Mouse (Mus musculus): ENCODE measurements around the gene Tedc2.
A peak's percentile ranks its signal among the peaks of the same experiment; 100 is the strongest.

Gene Tedc2

DNA sequence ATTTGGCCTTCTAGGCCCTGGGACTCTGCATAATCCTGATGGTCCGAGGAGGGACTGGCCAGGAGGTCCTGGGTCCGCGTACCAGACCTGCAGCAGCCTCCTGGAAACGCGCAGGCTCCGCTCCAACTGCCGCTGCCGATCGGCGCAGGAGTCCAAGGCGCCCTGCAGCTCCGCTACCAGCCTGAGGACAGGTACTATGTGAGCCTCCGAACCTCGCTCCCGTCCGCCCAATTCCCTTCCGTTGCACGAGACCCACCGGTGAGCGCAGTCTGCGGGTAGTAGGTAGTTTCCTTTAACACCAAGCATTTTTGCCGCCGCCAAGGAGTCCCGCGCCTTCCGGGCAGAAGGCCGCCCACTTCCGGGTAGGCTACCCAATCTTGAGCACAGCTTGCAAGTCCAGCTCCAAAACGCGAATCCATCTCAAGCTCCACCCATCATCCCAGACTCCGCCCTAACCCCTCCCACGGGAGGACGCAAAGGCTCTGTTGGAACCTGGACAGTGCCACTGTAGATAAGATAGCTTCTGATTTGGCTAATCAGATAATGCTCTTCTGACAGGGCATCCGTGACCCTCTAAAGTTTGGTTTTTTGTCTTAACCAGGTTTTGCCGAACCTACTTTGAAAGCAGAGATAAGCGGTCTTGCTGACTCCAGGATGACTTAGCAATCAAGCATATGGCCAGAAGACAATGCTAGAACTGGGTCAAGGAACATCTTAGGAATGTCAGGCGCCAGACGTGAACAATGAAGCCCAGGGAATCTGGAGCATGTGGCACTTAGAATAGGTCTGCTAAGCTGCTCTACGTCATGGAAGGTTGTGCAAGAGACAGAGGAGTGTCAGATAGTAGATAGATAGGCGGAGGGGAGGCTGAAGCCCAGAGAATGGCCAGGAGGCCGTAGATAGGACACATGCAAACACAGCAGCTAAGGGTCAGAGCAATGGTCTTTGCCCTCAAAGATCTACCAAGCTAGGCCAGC, at the start of gene Tedc2:
Gene Tedc2 (minus strand): TSS at position 417 of the 977 bp plus-strand sequence.
- DNase-seq (ENCODE audit: low read depth, low spot score) = peak; percentile 97

DNA sequence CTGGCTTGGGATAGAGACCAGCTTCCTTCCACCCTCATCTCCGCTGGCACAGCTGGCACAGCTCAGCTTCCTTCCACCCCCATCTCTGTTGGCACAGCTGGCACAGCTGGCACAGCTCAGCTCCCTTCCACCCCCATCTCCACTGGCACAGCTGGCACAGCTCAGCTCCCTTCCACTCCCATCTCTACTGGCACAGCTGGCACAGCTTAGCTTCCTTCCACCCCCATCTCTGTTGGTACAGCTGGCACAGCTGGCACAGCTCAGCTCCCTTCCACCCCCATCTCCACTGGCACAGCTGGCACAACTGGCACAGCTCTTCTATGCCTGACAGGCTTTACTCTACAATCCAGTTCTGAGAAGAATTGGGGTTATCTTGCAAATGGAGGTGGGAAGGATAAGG, 46.5 kb upstream of the Tedc2 start:
- DNase-seq (ENCODE audit: low read depth, low spot score) = no peak

DNA sequence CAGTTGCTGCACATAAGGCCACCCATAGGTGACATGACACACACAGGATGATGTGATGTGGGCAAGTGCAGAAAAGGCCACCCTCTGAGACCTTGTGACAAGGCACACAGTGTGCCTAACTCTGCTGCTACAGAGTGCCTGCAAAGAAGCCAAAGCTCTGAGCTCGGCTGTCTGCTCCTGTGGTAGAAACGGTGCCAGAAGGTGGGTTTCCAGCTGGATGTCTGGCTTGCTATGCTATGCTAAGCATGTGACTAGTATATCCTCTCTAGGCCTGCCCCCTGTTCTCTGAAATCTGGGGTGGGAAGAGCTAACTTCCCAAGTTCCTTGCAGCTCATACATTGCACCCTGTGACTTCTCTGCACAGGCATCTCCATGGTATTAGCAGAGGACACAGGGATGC, 44.1 kb upstream of the Tedc2 start:
- no peak for DNase-seq (ENCODE audit: low read depth, low spot score)

DNA sequence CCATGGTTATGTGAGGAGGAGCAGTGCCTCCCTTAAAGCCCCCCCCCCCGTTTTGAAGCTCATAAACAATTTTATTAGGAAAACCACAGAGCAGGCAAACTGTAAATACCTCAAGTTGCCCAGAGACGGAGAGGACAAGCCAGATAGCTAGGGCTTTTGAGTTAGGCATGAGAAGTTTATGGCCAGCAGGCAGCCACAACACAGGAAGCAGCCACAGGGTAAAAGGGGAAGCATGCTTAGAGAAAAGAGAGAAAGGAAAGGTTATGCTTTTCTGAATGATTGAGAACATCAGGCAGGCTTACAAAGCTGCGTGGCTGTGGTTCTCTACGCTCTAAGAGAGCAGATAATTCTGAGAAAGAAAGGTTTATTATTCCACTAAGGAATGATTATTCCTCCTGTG, 39.9 kb upstream of the Tedc2 start:
- DNase-seq (ENCODE audit: low read depth, low spot score) = no peak

DNA sequence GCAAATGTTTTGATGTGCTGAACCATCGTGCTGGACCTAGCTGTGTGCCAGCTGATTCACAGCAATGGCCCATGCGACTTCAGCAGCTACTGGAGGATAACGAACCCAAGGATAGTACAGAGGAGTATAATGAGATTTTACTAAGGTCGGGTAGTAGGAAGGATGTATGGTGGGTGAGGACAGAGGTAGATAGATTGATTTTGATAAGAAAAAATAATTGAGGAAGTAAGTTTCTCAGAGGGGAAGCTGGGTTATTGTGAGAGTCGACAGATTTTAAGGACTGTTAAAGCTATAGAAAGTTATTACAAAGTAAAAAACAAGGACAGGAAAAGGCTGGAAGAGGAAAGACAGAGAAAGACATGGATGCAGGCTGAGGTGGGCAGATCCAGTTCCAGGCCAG, 39.1 kb upstream of the Tedc2 start:
- DNase-seq (ENCODE audit: low read depth, low spot score) = no peak

DNA sequence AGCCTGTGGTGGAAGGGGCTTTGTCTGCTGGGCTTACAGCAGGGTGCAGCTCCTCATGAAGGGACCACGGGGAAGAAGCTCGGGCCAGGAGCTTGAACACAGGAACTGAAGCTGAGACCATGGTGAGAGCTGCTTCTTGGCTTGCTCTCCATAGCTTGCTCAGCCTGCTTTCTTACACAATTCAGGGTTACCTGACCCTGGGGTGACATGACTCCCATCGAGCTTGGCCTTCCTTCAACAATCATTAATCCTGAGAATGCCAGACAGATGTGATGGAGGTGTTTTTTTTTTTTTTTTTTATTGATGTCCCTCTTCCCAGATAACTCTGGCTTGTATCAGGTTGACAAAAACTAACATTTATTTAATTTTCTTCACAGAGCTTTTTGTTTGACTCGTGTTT, 38.3 kb upstream of the Tedc2 start:
- no peak for DNase-seq (ENCODE audit: low read depth, low spot score)

DNA sequence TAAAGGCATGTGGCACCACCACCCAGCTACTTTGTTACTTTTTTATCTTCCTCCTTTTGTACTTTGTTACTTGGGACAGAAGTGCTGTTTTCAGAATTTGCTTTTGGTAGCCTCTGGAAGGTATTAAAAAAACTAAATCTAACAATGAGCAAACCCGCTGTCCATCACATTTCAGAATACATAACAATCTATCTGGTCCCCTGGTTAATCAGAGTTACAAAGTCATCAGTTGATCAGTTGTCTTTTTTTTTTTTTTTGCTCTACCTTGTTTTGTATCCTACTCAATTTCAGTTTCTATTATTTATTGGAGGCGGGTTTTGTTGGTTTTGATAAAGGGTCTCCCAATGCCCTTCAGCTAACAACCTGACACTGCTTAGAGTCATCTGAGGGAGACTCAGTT, 31.7 kb upstream of the Tedc2 start:
- no peak for DNase-seq (ENCODE audit: low read depth, low spot score)

DNA sequence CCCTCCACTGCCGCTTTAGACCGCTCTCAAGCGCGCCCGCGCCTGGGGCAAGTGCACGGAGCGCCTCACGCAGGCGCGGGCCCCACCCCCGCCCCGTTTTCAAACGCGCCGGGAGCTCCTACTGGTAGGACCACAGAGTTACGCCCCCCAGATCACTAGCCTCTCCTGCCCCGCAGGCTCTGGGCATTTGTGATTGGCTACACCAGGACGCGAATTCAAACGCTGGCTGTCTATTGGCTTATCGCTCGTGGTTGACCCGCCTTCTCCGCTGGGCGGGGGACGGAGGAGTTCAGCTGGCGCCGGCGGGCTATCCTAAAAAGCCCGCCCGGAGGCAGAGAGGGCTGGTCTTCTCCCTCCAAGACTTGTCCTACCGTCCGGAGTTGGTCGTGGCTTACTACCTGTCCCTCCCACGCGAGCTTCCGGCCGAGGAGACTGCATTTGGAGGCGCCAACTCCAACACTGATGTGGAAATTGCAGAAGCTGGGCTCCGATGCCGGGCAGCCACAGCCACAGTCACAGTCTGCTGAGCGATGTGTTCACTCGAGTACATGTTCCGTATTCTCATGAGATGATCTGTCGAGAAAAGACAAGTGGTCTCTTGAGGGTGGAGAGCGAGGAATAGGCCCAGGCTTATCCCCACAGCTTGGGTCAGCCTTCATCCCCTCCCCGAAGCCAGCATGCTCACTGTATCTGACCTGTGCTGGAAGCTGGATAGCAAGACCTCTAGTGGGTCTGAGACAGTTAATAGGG, 30.8 kb upstream of the Tedc2 start, which contains the start of gene Ccnf:
Gene Ccnf (minus strand): TSS at position 165 of the 750 bp plus-strand sequence.
- DNase-seq (ENCODE audit: low read depth, low spot score) = peak; percentile 100

DNA sequence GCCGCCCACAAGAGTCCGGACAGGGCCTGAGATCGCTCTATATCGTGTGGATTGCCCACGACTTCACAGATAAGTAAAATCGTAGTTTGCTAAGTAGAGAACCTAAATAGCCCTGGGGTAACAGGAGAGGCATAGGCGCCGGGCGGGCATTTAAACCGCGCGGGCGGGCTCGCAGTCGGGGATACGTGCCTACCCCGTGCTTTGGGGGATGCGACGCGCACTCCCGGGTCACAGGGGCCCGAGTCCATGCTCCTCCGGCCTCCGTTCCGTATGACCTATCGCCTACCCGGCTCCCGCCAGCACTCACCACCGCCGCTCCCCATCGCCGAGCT, 30.3 kb upstream of the Tedc2 start:
- DNase-seq (ENCODE audit: low read depth, low spot score) = no peak

DNA sequence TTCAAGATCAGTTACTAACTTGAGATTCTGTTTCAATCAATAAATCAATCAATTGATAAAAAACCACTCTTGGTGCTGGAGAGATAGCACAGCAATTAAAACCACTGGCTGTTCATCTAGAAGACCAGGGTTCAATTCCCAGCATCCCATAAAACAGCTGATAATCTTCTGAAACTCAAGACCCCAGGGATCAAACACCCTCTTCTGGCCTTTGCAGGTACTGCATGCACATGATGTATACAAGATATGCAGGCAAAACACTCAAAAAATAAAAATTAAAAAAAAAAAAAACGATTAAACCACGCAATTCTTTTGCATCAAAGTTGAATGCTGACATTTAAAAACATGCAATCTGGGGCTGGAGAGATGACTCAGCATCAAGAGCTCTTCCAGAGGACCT, 28.0 kb upstream of the Tedc2 start:
- DNase-seq (ENCODE audit: low read depth, low spot score) = peak; percentile 66

DNA sequence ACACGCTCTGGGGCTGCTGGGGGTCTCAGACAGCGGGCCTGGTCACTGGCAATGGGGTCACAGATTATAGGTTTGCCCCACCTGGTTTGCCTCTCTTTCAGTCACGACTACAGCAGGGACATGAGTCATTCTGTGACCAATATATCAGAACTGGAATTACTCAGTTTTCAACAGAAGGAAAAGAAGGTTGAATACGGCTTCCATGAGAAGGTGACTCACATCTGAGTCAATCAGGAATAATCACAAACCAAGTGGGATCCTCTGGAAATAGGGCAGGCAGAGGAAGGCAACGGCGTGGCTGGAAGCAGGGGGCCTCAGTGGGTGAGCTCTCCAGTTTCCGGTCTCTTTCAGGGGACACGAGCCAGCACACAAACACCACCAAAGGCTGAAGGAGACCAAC, 23.4 kb upstream of the Tedc2 start:
- no peak for DNase-seq (ENCODE audit: low read depth, low spot score)

DNA sequence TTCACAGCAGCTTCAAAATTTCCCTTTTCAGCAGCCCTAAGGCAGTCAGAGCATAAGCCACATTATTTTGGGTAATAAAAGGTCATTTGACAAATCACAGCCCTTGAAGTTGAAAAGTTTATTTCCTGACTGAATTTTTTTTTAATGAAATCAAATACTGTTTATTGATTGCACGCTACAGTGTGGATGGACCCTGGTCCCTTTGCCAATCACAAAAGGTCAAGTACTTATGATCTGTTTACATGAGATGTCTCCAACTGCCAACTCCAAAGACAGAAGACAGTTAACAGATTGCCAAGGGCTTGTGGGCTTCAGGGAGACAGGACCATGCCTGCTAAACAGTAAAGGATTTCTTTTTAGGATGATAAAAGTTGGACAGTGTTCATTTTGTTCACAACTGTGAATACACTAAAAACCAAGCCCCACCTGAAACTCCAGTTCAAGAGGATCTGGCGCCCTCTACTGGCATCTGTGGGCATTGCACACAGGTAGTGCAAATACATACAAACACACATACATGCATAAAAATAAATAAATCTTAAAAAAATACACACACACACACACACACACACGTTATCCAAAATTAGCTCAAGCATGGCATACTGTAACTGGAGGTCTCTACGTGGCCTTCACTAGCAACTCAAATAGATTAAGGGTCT, 22.8 kb upstream of the Tedc2 start:
- DNase-seq (ENCODE audit: low read depth, low spot score) = peak; percentile 75

DNA sequence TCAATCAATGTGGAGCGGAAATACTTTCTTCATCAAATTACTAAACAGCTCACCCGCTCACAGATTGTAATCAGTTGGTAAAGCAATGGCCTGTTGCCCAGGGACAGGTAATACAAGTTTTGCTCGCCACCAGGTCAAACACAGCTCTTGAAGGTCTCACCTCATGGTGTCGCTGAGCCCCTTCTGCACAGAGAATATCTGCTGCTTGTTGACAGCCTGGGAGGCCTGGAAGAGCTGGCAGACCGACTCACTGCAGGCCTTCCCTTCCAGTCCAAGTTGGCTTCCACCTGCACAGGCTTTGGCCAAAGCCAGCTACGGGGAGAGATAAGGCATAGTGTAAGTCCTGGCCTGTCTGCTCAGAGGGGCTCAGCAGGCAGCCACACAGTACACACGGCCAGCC, 16.3 kb upstream of the Tedc2 start:
- DNase-seq (ENCODE audit: low read depth, low spot score) = no peak

DNA sequence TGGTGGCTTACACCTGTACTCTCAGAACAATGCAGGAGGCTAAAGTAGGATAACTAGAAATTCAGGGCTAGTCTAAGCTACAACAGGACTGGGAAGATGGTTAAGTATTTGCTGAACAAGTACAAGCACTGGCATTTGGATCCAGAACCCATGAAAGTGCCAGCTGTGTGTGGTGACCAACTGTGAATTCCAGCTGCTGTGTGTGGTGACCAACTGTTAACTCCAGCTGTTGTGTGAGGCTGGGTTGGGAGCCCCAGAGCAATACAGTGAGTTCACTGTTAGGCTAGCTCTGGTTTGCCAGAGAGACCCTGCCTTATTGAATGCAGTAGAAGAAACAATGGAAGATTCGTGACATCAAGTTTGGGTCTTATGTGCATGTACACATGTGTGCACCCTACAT, 15.8 kb upstream of the Tedc2 start:
- DNase-seq (ENCODE audit: low read depth, low spot score) = no peak

DNA sequence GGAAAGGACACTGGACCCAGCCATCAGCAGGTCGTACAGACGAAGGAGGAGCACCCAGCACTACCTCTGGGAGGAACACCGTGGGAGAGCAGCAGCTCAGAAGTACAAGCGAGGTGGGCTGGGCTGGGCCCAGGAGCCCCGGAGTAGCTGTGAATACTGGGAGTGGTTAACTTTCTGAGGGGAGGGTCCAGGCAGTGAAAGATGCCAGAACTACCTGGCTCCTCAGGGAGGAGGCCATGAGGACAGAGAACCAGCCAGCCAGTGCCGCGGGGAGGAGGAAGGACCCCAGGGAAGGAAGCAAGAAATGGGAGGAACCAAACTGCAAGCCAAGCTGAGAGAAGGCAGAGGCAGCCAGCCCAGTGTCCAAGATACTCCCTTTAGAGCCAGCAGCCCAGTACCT, 7.3 kb upstream of the Tedc2 start:
- DNase-seq (ENCODE audit: low read depth, low spot score) = peak; percentile 61

DNA sequence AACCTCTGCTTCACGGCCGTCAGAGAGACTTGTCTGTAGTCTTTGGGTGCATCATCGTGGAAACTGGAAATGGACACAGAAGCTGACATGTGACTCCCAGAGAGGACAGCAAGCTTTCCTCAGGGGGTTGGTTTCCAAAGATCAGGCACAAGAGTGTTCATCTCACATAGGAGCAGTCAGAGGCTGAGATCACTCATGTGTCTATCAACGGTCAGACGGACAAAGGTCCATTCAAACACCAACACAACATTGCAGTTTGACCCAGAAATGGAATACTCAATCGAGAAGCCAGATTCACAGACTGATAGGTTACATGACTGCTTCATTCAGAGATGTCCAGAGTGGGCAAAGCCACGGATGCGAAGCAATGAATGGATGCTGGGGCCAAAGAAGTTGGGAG, 6.1 kb upstream of the Tedc2 start:
- no peak for DNase-seq (ENCODE audit: low read depth, low spot score)

DNA sequence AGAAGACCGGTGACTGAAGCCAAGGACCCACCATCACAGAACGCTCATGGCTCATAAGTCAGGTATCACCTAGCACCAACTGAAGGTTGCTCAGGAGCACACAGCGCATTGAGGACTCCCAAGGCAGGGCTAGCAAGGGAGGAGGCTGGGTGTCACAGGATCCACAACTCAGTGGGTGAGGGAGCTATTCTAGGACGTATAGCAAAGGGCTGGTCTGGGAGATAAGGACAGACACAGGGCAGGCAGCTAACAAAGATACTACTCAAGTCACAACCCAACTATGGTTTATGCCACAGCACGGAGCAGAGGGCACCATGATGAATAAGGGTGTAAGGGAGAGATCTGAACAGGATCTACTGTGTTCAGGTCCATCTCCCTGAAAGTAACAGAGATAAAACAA, 5.2 kb upstream of the Tedc2 start:
- no peak for DNase-seq (ENCODE audit: low read depth, low spot score)

DNA sequence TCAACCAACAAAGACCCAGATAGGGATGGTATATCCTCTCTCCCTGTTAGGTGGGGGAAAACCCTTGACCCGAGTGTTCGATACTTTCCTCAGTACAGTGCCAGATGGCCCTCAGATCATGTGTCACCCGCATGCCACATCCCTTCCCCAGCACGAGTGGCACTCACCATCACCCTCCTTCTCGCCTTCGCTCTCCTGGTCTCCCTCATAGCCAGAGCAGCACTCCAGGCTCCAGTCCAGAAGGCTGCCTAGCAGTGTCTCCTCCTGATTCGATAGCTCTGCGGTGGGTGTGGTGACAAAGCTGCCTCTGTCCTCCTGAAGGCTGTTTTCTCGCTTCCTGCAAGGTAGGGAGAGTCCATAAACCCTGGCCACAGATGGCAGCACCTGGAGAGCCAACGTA, 4.1 kb upstream of the Tedc2 start:
- DNase-seq (ENCODE audit: low read depth, low spot score) = no peak

DNA sequence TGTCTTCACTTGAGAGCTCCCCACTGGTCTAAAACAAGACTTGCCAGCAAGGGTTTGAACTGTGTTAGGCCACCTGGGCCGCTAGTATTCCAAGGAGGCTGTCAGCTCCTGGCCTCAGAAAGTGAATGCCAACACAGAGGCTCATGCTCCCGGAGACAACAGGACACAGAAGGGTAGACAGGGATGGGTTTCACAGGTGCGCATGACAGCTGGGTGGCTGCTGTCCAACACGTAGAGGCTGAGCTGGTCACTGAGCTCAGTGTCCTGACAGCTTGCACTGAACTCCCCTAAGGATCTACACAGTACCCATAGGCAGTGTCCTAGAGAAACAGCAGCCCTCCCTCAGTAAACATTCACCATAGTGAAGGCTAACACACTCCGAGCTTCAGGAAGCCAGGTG, 2.9 kb upstream of the Tedc2 start:
- no peak for DNase-seq (ENCODE audit: low read depth, low spot score)

DNA sequence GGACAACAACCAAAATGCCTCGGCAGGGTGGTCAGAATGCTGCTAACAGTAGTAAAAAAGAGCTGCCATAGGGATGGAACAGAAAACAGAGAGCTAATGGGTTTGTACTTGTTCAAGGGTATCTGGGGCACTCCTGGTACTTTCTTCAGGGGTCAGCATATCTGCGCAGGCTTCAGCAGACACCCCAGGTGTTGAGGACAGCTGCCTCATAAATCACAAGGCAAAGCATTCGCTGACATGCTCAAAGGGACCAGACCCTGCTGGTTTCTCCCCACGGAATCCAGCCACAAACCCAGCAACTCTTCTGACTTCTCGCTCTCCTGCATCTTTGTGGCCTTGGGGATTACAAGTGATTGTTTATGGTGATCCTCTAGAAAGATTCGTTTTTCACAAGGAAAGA, 2.0 kb upstream of the Tedc2 start:
- DNase-seq (ENCODE audit: low read depth, low spot score) = no peak

DNA sequence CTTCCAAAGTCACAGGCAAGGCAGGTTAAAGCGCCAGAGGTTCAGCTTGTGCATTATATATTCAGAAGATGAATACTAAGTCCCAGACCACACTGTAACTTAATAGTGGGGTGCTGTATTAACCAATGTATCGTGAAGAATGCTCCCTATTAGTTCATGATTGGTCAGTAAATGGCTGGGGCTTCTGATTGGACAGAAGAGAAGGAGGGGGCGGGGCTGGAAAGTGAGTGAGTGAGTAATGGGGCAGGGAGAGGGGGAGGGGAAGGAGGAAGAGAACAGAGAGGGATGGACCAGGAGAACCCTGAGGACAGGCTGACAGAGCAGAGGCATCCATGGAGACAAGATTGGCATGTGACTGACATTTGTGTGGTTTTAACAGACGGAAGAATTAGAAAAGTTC, 3.8 kb downstream of the Tedc2 start:
- DNase-seq (ENCODE audit: low read depth, low spot score) = peak; percentile 93

DNA sequence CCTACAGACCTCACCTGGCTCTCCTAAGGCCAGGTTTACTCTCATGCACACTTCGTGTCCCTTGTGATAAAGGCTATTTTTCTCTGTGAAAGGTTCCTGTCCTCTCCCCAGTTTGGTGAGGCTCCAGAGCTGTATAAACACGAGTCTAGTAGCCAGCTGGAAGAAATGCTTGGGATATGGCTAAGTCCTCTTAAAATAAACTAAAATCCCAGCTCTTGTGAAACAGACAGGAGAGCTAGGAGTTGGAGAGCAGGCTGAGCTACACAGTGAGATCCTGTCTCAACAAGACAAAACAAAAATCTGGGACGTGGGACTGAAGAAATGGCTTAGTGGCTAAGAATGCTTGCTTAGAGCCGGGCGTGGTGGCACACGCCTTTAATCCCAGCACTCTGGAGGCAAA, 7.5 kb downstream of the Tedc2 start:
- no peak for DNase-seq (ENCODE audit: low read depth, low spot score)
